Mouse (Mus musculus) embryonic facial prominence, embryonic 15.5 days (tissue): Measurements from ENCODE around the gene Cdyl. TPM values are rescaled to one million over a fixed set of nuclear protein-coding genes. Genes with fewer than 3 reads are reported as not detected.

Source experiments
- ATAC-seq: fragments of 200-750 bp; cut with Nextera tagmentation; 2 replicates; pipeline ENCODE4 v1.8.0; 2017; ENCODE audit warnings: low read depth, moderate TSS enrichment; ENCODE audit not compliant: insufficient number of reproducible peaks, low FRiP score, low TSS enrichment
- H3K27ac ChIP-seq: fragments of 300-500 bp; sonication (generic); replicated peaks from 2 replicates; pipeline ENCODE4 v1.5.1; 2015; ENCODE audit warnings: mild to moderate bottlenecking, inconsistent platforms
- H3K27me3 ChIP-seq: fragments of 300-500 bp; sonication (generic); 2 replicates; pipeline ENCODE4 v1.6.1; 2015; ENCODE audit warnings: inconsistent platforms
- H3K36me3 ChIP-seq: fragments of 300-500 bp; sonication (generic); 2 replicates; pipeline ENCODE4 v1.6.1; 2015; ENCODE audit warnings: mild to moderate bottlenecking, inconsistent platforms
- H3K4me1 ChIP-seq: fragments of 300-500 bp; sonication (generic); 2 replicates; pipeline ENCODE4 v1.6.1; 2015; ENCODE audit warnings: inconsistent platforms
- H3K4me2 ChIP-seq: fragments of 300-500 bp; sonication (generic); replicated peaks from 2 replicates; pipeline ENCODE4 v1.6.1; 2015; ENCODE audit warnings: mild to moderate bottlenecking, inconsistent platforms
- H3K4me3 ChIP-seq: fragments of 300-500 bp; sonication (generic); replicated peaks from 2 replicates; pipeline ENCODE4 v1.5.1; 2015; ENCODE audit warnings: mild to moderate bottlenecking, inconsistent platforms
- H3K9ac ChIP-seq: fragments of 300-500 bp; sonication (generic); 2 replicates; pipeline ENCODE4 v1.6.1; 2015; ENCODE audit warnings: inconsistent platforms
- H3K9me3 ChIP-seq: fragments of 300-500 bp; sonication (generic); replicated peaks from 2 replicates; pipeline ENCODE4 v1.6.1; 2016; ENCODE audit warnings: inconsistent platforms
- WGBS: fragments of 180-500 bp; shearing (Covaris S2); methylation state at CpG from one replicate; pipeline ENCODE4 v1.1.7; 2015; 5-methylcytosine and 5-hydroxymethylcytosine counted together
- polyA plus RNA-seq: library from polyadenylated mRNA; unstranded; fragments of >200 nt; fragmentation: Nextera tagmentation; extraction: Ambion mirVana; gene quantifications from 2 replicates; pipeline ENCODE4 v1.2.1, GENCODE M21; 2015

Cdyl gene
- polyA plus RNA-seq, 1 experiment from 2014 or later = 13.5 TPM

GRCm38 (mm10) chr13:35843383-35843782 is 183.8 kb downstream of the Cdyl start:
- Histone ChIP-seq H3K4me1 (peaks cover 8% of the 10 kb centered on the region), H3K36me3 (no peaks in the 10 kb centered on the region; the same call in 1 of the 2 replicates), H3K9me3 (no peaks in the 10 kb centered on the region), H3K9ac (no peak overlapping the region), H3K27ac (no peak overlapping the region), H3K4me2 (no peak overlapping the region), H3K4me3 (no peak overlapping the region), H3K27me3 (no peaks in the 10 kb centered on the region)
- 76% methylated on average over 7 of the region's 7 CpGs for WGBS
- ATAC-seq = no peak

GRCm38 (mm10) chr13:35845306-35845705 is 185.7 kb downstream of the Cdyl start:
- WGBS = 26% methylated on average over 3 of the region's 3 CpGs

GRCm38 (mm10) chr13:35848694-35849093 is 189.1 kb downstream of the Cdyl start:
- ATAC-seq = no peak
- no peak overlapping the region for H3K4me3 ChIP-seq
- no peak overlapping the region for H3K9ac ChIP-seq
- no peak overlapping the region for H3K27ac ChIP-seq
- 78% methylated on average over 3 of the region's 3 CpGs for WGBS
- no peaks in the 10 kb centered on the region for H3K27me3 ChIP-seq
- H3K36me3 ChIP-seq = no peaks in the 10 kb centered on the region
- no peak overlapping the region for H3K4me2 ChIP-seq
- no peaks in the 10 kb centered on the region for H3K9me3 ChIP-seq
- peaks cover 17% of the 10 kb centered on the region for H3K4me1 ChIP-seq

More at GRCm38 (mm10) chr13:35845306-35845705, 185.7 kb downstream of the Cdyl start:
- H3K4me1 ChIP-seq = peaks cover 13% of the 10 kb centered on the region
- H3K9me3 ChIP-seq = no peaks in the 10 kb centered on the region
- no peaks in the 10 kb centered on the region for H3K27me3 ChIP-seq
- 0 out of 2 replicates have a peak, but pooled peaks have one; percentile 39 for ATAC-seq
- H3K9ac ChIP-seq = no peak overlapping the region
- H3K4me3 ChIP-seq = no peak overlapping the region
- no peaks in the 10 kb centered on the region; the same call in 1 of the 2 replicates for H3K36me3 ChIP-seq
- H3K4me2 ChIP-seq = no peak overlapping the region
- H3K27ac ChIP-seq = no peak overlapping the region

- Histone ChIP-seq H3K27ac (no peak overlapping the region), H3K9me3 (no peaks in the 10 kb centered on the region), H3K4me2 (no peak overlapping the region), H3K4me3 (no peak overlapping the region), H3K9ac (no peak overlapping the region), H3K4me1 (peaks cover 11% of the 10 kb centered on the region), H3K36me3 (peaks cover 4% of the 10 kb centered on the region; the same call in 1 of the 2 replicates), H3K27me3 (no peaks in the 10 kb centered on the region)
- no peak for ATAC-seq
- 94% methylated on average over 6 of the region's 6 CpGs for WGBS
Measured at GRCm38 (mm10) chr13:35851581-35851980, 191.9 kb downstream of the Cdyl start.

GRCm38 (mm10) chr13:35852851-35853575 is 193.4 kb downstream of the Cdyl start:
- no peak overlapping the region for H3K4me3 ChIP-seq
- peaks cover 11% of the 10 kb centered on the region for H3K4me1 ChIP-seq
- H3K27me3 ChIP-seq = no peaks in the 10 kb centered on the region
- H3K9ac ChIP-seq = no peak overlapping the region
- no peak overlapping the region for H3K27ac ChIP-seq
- 81% methylated on average over 2 of the region's 2 CpGs for WGBS
- no peak for ATAC-seq
- H3K4me2 ChIP-seq = no peak overlapping the region
- peaks cover 6% of the 10 kb centered on the region; the same call in 1 of the 2 replicates for H3K36me3 ChIP-seq
- no peaks in the 10 kb centered on the region for H3K9me3 ChIP-seq

- Histone ChIP-seq H3K36me3 (peaks cover 6% of the 10 kb centered on the region; the same call in 1 of the 2 replicates), H3K9me3 (no peaks in the 10 kb centered on the region), H3K4me1 (peaks cover 3% of the 10 kb centered on the region; the same call in 1 of the 2 replicates), H3K27ac (no peak overlapping the region), H3K4me2 (no peak overlapping the region), H3K4me3 (no peak overlapping the region), H3K9ac (no peak overlapping the region), H3K27me3 (no peaks in the 10 kb centered on the region)
- WGBS = 83% methylated on average over 7 of the region's 7 CpGs
- ATAC-seq = no peak
Measured at GRCm38 (mm10) chr13:35857486-35857885, 197.9 kb downstream of the Cdyl start.

GRCm38 (mm10) chr13:35860916-35861315 is 201.3 kb downstream of the Cdyl start:
- Histone ChIP-seq H3K9ac (no peak overlapping the region), H3K9me3 (no peaks in the 10 kb centered on the region), H3K27me3 (no peaks in the 10 kb centered on the region), H3K4me1 (no peaks in the 10 kb centered on the region), H3K27ac (no peak overlapping the region), H3K36me3 (peaks cover 22% of the 10 kb centered on the region), H3K4me3 (no peak overlapping the region), H3K4me2 (no peak overlapping the region)
- no peak for ATAC-seq
- WGBS = 68% methylated on average over 8 of the region's 8 CpGs

GRCm38 (mm10) chr13:35870659-35871058 is 211.0 kb downstream of the Cdyl start:
- Histone ChIP-seq H3K27ac (no peak overlapping the region), H3K36me3 (no peaks in the 10 kb centered on the region), H3K9me3 (no peaks in the 10 kb centered on the region), H3K27me3 (no peaks in the 10 kb centered on the region), H3K9ac (no peak overlapping the region), H3K4me1 (no peaks in the 10 kb centered on the region), H3K4me3 (no peak overlapping the region), H3K4me2 (no peak overlapping the region)
- ATAC-seq = no peak
- WGBS = 89% methylated on average over 8 of the region's 8 CpGs

- no peak overlapping the region for H3K27ac ChIP-seq
- H3K4me1 ChIP-seq = no peaks in the 10 kb centered on the region
- H3K9me3 ChIP-seq = no peaks in the 10 kb centered on the region
- no peak overlapping the region for H3K9ac ChIP-seq
- no peak overlapping the region for H3K4me2 ChIP-seq
- H3K4me3 ChIP-seq = no peak overlapping the region
- no peaks in the 10 kb centered on the region for H3K36me3 ChIP-seq
- H3K27me3 ChIP-seq = no peaks in the 10 kb centered on the region
- WGBS = 62% methylated on average over 3 of the region's 3 CpGs
- no peak; the same call in 1 of the 2 replicates for ATAC-seq
Measured at GRCm38 (mm10) chr13:35871107-35871506, 211.5 kb downstream of the Cdyl start.

- Histone ChIP-seq H3K4me2 (no peak overlapping the region), H3K27me3 (no peaks in the 10 kb centered on the region), H3K4me3 (no peak overlapping the region), H3K36me3 (no peaks in the 10 kb centered on the region), H3K27ac (no peak overlapping the region), H3K4me1 (peaks cover 9% of the 10 kb centered on the region; the same call in 1 of the 2 replicates), H3K9ac (no peak overlapping the region), H3K9me3 (no peaks in the 10 kb centered on the region)
- 92% methylated on average over 5 of the region's 5 CpGs for WGBS
- no peak for ATAC-seq
Measured at GRCm38 (mm10) chr13:35875396-35875795, 215.8 kb downstream of the Cdyl start.

GRCm38 (mm10) chr13:35878282-35878681 is 218.6 kb downstream of the Cdyl start:
- 17% methylated on average over 1 of the region's 1 CpGs for WGBS
- no peaks in the 10 kb centered on the region for H3K9me3 ChIP-seq
- peaks cover 11% of the 10 kb centered on the region; the same call in 1 of the 2 replicates for H3K4me1 ChIP-seq
- no peak overlapping the region; the same call in 1 of the 2 replicates for H3K27ac ChIP-seq
- H3K9ac ChIP-seq = no peak overlapping the region
- no peak overlapping the region for H3K4me2 ChIP-seq
- no peaks in the 10 kb centered on the region for H3K36me3 ChIP-seq
- ATAC-seq = no peak
- H3K4me3 ChIP-seq = no peak overlapping the region
- no peaks in the 10 kb centered on the region for H3K27me3 ChIP-seq

- Histone ChIP-seq H3K36me3 (no peaks in the 10 kb centered on the region), H3K9ac (no peak overlapping the region), H3K4me1 (peaks cover 11% of the 10 kb centered on the region; the same call in 1 of the 2 replicates), H3K27me3 (no peaks in the 10 kb centered on the region), H3K4me2 (no peak overlapping the region), H3K9me3 (no peaks in the 10 kb centered on the region), H3K27ac (no peak overlapping the region), H3K4me3 (no peak overlapping the region)
- 53% methylated on average over 5 of the region's 5 CpGs for WGBS
- no peak for ATAC-seq
Measured at GRCm38 (mm10) chr13:35879068-35879467, 219.4 kb downstream of the Cdyl start.
